Mouse (Mus musculus) bone marrow, adult 2 months (tissue): ENCODE data around the gene Nfe2l1.

Experiments
- CTCF ChIP-seq: fragments of 200-500 bp; IDR thresholded peaks from 2 replicates; pipeline ENCODE4 v1.5.1; 2011; ENCODE audit warnings: low read length, control low read depth; ENCODE audit not compliant: control insufficient read depth, insufficient read depth
- POLR2A ChIP-seq: fragments of 200-500 bp; IDR thresholded peaks from 2 replicates; pipeline ENCODE4 v1.6.1; 2011; ENCODE audit warnings: low read depth, mild to moderate bottlenecking, control low read depth, low read length, borderline replicate concordance; ENCODE audit not compliant: control insufficient read depth

DNA sequence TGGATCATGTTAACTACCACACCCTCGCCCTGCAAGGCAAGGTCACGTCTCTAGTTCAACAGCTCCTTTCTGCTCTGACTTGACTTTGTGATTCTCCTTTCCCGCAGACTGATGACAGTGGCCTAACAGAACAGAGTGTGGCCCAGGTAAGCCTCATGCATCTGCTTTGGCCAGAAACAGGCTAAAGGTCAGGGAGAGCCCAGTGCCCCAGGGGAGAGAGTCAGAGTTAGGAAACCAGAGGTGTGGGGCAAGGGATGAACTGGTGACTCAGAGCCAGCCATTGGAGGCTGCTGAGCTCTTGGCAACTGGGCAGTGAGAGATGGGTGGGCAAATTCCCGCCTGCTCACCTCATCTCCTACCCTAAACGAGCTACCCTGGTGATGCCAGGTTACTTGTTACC is 27.7 kb upstream of the Nfe2l1 start:
- TF ChIP-seq POLR2A (no peak), CTCF (no peak)
